Mouse (Mus musculus): ENCODE measurements around the gene Sorcs2.

Gene Sorcs2

GRCm38 (mm10) chr5:36397837-36398282 is at the start of gene Sorcs2:
Gene Sorcs2 (minus strand): TSS chr5:36398139.
- no peak for DNase-seq (ENCODE audit: extremely low spot score, low read depth, low spot score)

GRCm38 (mm10) chr5:36446166-36446890 is 48.4 kb upstream of the Sorcs2 start:
- no peak for DNase-seq (ENCODE audit: extremely low spot score, low read depth, low spot score)

- no peak for DNase-seq (ENCODE audit: extremely low spot score, low read depth, low spot score)
Observed at GRCm38 (mm10) chr5:36445028-36445427, 47.1 kb upstream of the Sorcs2 start.

GRCm38 (mm10) chr5:36444611-36445010 is 46.7 kb upstream of the Sorcs2 start:
- DNase-seq (ENCODE audit: extremely low spot score, low read depth, low spot score), result no peak

- no peak for DNase-seq (ENCODE audit: extremely low spot score, low read depth, low spot score)
Observed at GRCm38 (mm10) chr5:36440741-36441140, 42.8 kb upstream of the Sorcs2 start.

GRCm38 (mm10) chr5:36436858-36437257 is 38.9 kb upstream of the Sorcs2 start:
- no peak for DNase-seq (ENCODE audit: extremely low spot score, low read depth, low spot score)

- DNase-seq (ENCODE audit: extremely low spot score, low read depth, low spot score), result no peak
Observed at GRCm38 (mm10) chr5:36434398-36434967, 36.5 kb upstream of the Sorcs2 start.

GRCm38 (mm10) chr5:36431711-36432110 is 33.8 kb upstream of the Sorcs2 start:
- no peak for DNase-seq (ENCODE audit: extremely low spot score, low read depth, low spot score)

GRCm38 (mm10) chr5:36429551-36429950 is 31.6 kb upstream of the Sorcs2 start:
- no peak for DNase-seq (ENCODE audit: extremely low spot score, low read depth, low spot score)

- peak; percentile 5 for DNase-seq (ENCODE audit: extremely low spot score, low read depth, low spot score)
Observed at GRCm38 (mm10) chr5:36427831-36428230, 29.9 kb upstream of the Sorcs2 start.

GRCm38 (mm10) chr5:36426404-36426803 is 28.5 kb upstream of the Sorcs2 start:
- DNase-seq (ENCODE audit: extremely low spot score, low read depth, low spot score), result no peak

GRCm38 (mm10) chr5:36424676-36425075 is 26.7 kb upstream of the Sorcs2 start:
- no peak for DNase-seq (ENCODE audit: extremely low spot score, low read depth, low spot score)

GRCm38 (mm10) chr5:36422689-36423088 is 24.8 kb upstream of the Sorcs2 start:
- no peak for DNase-seq (ENCODE audit: extremely low spot score, low read depth, low spot score)

GRCm38 (mm10) chr5:36419861-36420260 is 21.9 kb upstream of the Sorcs2 start:
- no peak for DNase-seq (ENCODE audit: extremely low spot score, low read depth, low spot score)

- no peak for DNase-seq (ENCODE audit: extremely low spot score, low read depth, low spot score)
Observed at GRCm38 (mm10) chr5:36414712-36415331, 16.9 kb upstream of the Sorcs2 start.

GRCm38 (mm10) chr5:36398463-36399364 is 775 bp upstream of the Sorcs2 start:
- no peak for DNase-seq (ENCODE audit: extremely low spot score, low read depth, low spot score)

- DNase-seq (ENCODE audit: extremely low spot score, low read depth, low spot score), result no peak
Observed at GRCm38 (mm10) chr5:36397384-36397759, 567 bp downstream of the Sorcs2 start.

GRCm38 (mm10) chr5:36396491-36397383 is 1.2 kb downstream of the Sorcs2 start:
- DNase-seq (ENCODE audit: extremely low spot score, low read depth, low spot score), result no peak

- DNase-seq (ENCODE audit: extremely low spot score, low read depth, low spot score), result no peak
Observed at GRCm38 (mm10) chr5:36396011-36396410, 1.9 kb downstream of the Sorcs2 start.

- DNase-seq (ENCODE audit: extremely low spot score, low read depth, low spot score), result no peak
Observed at GRCm38 (mm10) chr5:36394840-36395515, 3.0 kb downstream of the Sorcs2 start.

All from hindlimb bud, embryonic 11.5 days (tissue).